Comparison of ENCODE assay signal across 25 mouse cellular contexts in the genomic region with DNA sequence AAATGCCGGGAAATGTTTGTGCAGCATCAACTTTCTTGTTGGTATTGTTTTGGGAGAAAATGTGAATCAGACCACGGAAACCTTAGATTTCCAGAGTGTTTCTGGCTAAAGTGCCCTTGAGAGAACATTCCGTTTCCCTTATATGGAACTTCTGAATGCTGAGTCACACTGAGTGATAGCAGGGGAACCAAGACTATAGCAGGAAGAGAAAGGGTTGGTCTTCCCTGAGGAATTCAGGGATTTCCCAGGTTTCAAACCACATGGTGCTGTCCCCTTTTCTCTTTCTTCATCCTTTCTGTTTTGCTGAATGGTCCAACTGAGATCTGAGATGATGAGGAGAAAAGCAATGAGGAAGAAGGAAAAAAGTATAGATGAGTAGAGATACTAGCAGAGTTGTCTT.
DNase-seq lines count a peak whose midpoint lies in the region; ATAC-seq and TF ChIP-seq lines count a peak whose summit lies in the region.
"Had no signal": no experiment of that assay in that cellular context is flagged by ENCODE, and none has a peak within 500 bp of the region (broad histone marks: within the 10 kb centered on the region; RNA-seq: fewer than 3 reads in every experiment).

No protein-coding gene starts in this region.

- 37% methylated on average over 3 of the region's 3 CpGs for WGBS in lung, postnatal 0 days

- in situ Hi-C loops in Patski (cut with MboI; ENCODE audit: low pct_unique_long_range_greater_than_20kb): no loop called here

- no peaks in the 10 kb centered on the region for H3K27me3 ChIP-seq in lung, postnatal 0 days (replicated peaks; ENCODE audit: insufficient read depth, low read length)
- no peaks in the 10 kb centered on the region for H3K27me3 ChIP-seq in Patski
- H3K27me3 ChIP-seq: heart, embryonic 15.5 days; hindbrain, embryonic 13.5 days; kidney, embryonic 15.5 days; liver, embryonic 13.5 days; lung, embryonic 15.5 days; megakaryocyte, embryonic 14.5 days; midbrain, embryonic 13.5 days had no signal

- no peak overlapping the region for H3K9ac ChIP-seq in lung, postnatal 0 days (replicated peaks; ENCODE audit: low read depth)
- H3K9ac ChIP-seq: heart, embryonic 15.5 days; hindbrain, embryonic 13.5 days; kidney, embryonic 15.5 days; liver, embryonic 13.5 days; lung, embryonic 15.5 days; midbrain, embryonic 13.5 days had no signal

- no peak overlapping the region for H3K4me3 ChIP-seq in lung, postnatal 0 days (ENCODE audit: low read depth, low read length)
- H3K4me3 ChIP-seq: heart, embryonic 15.5 days; hindbrain, embryonic 13.5 days; kidney, embryonic 15.5 days; liver, embryonic 13.5 days; lung, embryonic 15.5 days; megakaryocyte, embryonic 14.5 days; midbrain, embryonic 13.5 days had no signal

- H3K9me3 ChIP-seq in lung, postnatal 0 days (ENCODE audit: low read length): no peaks in the 10 kb centered on the region
- H3K9me3 ChIP-seq: G1E; heart, embryonic 15.5 days; hindbrain, embryonic 13.5 days; kidney, embryonic 15.5 days; liver, embryonic 13.5 days; lung, embryonic 15.5 days; megakaryocyte, embryonic 14.5 days; midbrain, embryonic 13.5 days had no signal

- H3K27ac ChIP-seq in lung, postnatal 0 days (ENCODE audit: low read length): no peak overlapping the region
- H3K27ac ChIP-seq: heart, embryonic 15.5 days; hindbrain, embryonic 13.5 days; kidney, embryonic 15.5 days; liver, embryonic 13.5 days; lung, embryonic 15.5 days; midbrain, embryonic 13.5 days; stomach, postnatal 0 days had no signal

- no peak overlapping the region for H3K4me2 ChIP-seq in lung, postnatal 0 days (replicated peaks; ENCODE audit: low read depth, low read length)
- H3K4me2 ChIP-seq: heart, embryonic 15.5 days; hindbrain, embryonic 13.5 days; kidney, embryonic 15.5 days; liver, embryonic 13.5 days; lung, embryonic 15.5 days; midbrain, embryonic 13.5 days had no signal

- peak; percentile 17; the same call in 1 of the 2 replicates for TF ChIP-seq EP300 in lung, postnatal 0 days (IDR thresholded peaks at IDR 0.05)

- no peak for ATAC-seq in lung, postnatal 0 days
- ATAC-seq in Patski: peak; percentile 93
- ATAC-seq: CD4-positive, CD25-positive, alpha-beta regulatory T cell, adult 4 months; midbrain, embryonic 13.5 days had no signal

- TF ChIP-seq CTCF in lung, postnatal 0 days (IDR thresholded peaks at IDR 0.05): no peak
- TF ChIP-seq CTCF in Patski (IDR thresholded peaks at IDR 0.05): no peak

- POLR2A ChIA-PET in Patski (lab: Charles Lee): no interaction called here

- no peaks in the 10 kb centered on the region for H3K36me3 ChIP-seq in lung, postnatal 0 days (ENCODE audit: insufficient read depth, low read length)
- H3K36me3 ChIP-seq: G1E; heart, embryonic 15.5 days; hindbrain, embryonic 13.5 days; kidney, embryonic 15.5 days; liver, embryonic 13.5 days; lung, embryonic 15.5 days; midbrain, embryonic 13.5 days had no signal

- CTCF ChIA-PET in Patski (lab: Charles Lee): no interaction called here

- DNase-seq in lung, postnatal 0 days (ENCODE audit: low spot score): peak; percentile 47
- no peak for DNase-seq in lung, postnatal 14 days
- DNase-seq in ES-CJ7 (ENCODE audit: low read depth, low spot score) (peak; percentile 13), Patski (ENCODE audit: low read depth, low spot score) (peak; percentile 22)
- DNase-seq in testis, postnatal 14 days (ENCODE audit: low spot score): no peak
- DNase-seq in right cerebral cortex, postnatal 10 days (ENCODE audit: low spot score in 2 of 2): no peak
- no peak for DNase-seq in thymus, postnatal 0 days (ENCODE audit: low spot score)
- DNase-seq: adrenal gland, postnatal 10 days; cerebellum, adult 2 months; cerebellum, postnatal 25 days; heart, postnatal 36 days; kidney, adult 11 months; kidney, postnatal 36 days; liver, embryonic 13.5 days; right cerebral cortex, postnatal 14 days; thymus, postnatal 25 days had no signal

- no peaks in the 10 kb centered on the region for H3K4me1 ChIP-seq in lung, postnatal 0 days (ENCODE audit: insufficient read depth, low read depth, low read length)
- H3K4me1 ChIP-seq: heart, embryonic 15.5 days; hindbrain, embryonic 13.5 days; kidney, embryonic 15.5 days; liver, embryonic 13.5 days; lung, embryonic 15.5 days; midbrain, embryonic 13.5 days had no signal

Comparison
In these comparisons a context has a peak if more than half of its experiments do, and no peak if none do; other contexts are left out.
1. DNase-seq: peak in lung, postnatal 0 days (single experiment), ES-CJ7 (single experiment) and Patski (single experiment); none in lung, postnatal 14 days (single experiment), testis, postnatal 14 days (single experiment), right cerebral cortex, postnatal 10 days (0 of 2) and thymus, postnatal 0 days (single experiment).